Mouse (Mus musculus): ENCODE data around the gene Ern1.
A peak's percentile ranks its signal among the peaks of the same experiment; 100 is the strongest.

The Ern1 gene

GRCm38 (mm10) chr11:106490057-106490456, 2.4 kb upstream of the Ern1 start:
- no peak for TF ChIP-seq GATA4 (IDR thresholded peaks at IDR 0.05; ENCODE audit: insufficient replicate concordance, low read length)

GRCm38 (mm10) chr11:106489036-106489693, 1.5 kb upstream of the Ern1 start:
- no peak for TF ChIP-seq GATA4 (IDR thresholded peaks at IDR 0.05; ENCODE audit: insufficient replicate concordance, low read length)

- no peak for TF ChIP-seq GATA4 (IDR thresholded peaks at IDR 0.05; ENCODE audit: insufficient replicate concordance, low read length)
Observed at GRCm38 (mm10) chr11:106488126-106488561, 492 bp upstream of the Ern1 start.

- no peak for TF ChIP-seq GATA4 (IDR thresholded peaks at IDR 0.05; ENCODE audit: insufficient replicate concordance, low read length)
Observed at GRCm38 (mm10) chr11:106486866-106487732, 553 bp downstream of the Ern1 start.

GRCm38 (mm10) chr11:106486042-106486865, 1.4 kb downstream of the Ern1 start:
- TF ChIP-seq GATA4 (IDR thresholded peaks at IDR 0.05; ENCODE audit: insufficient replicate concordance, low read length): peak; percentile 81; the same call in 1 of the 2 replicates

GRCm38 (mm10) chr11:106485611-106486010, 2.0 kb downstream of the Ern1 start:
- no peak for TF ChIP-seq GATA4 (IDR thresholded peaks at IDR 0.05; ENCODE audit: insufficient replicate concordance, low read length)

- no peak for TF ChIP-seq GATA4 (IDR thresholded peaks at IDR 0.05; ENCODE audit: insufficient replicate concordance, low read length)
Observed at GRCm38 (mm10) chr11:106484875-106485274, 2.8 kb downstream of the Ern1 start.

GRCm38 (mm10) chr11:106482867-106483266, 4.8 kb downstream of the Ern1 start:
- TF ChIP-seq GATA4 (IDR thresholded peaks at IDR 0.05; ENCODE audit: insufficient replicate concordance, low read length): no peak

- TF ChIP-seq GATA4 (IDR thresholded peaks at IDR 0.05; ENCODE audit: insufficient replicate concordance, low read length): no peak
Observed at GRCm38 (mm10) chr11:106481651-106482050, 6.0 kb downstream of the Ern1 start.

- TF ChIP-seq GATA4 (IDR thresholded peaks at IDR 0.05; ENCODE audit: insufficient replicate concordance, low read length): no peak
Observed at GRCm38 (mm10) chr11:106480530-106480885, 7.1 kb downstream of the Ern1 start.

GRCm38 (mm10) chr11:106479619-106480529, 7.8 kb downstream of the Ern1 start:
- TF ChIP-seq GATA4 (IDR thresholded peaks at IDR 0.05; ENCODE audit: insufficient replicate concordance, low read length): no peak

GRCm38 (mm10) chr11:106478745-106479144, 8.9 kb downstream of the Ern1 start:
- no peak for TF ChIP-seq GATA4 (IDR thresholded peaks at IDR 0.05; ENCODE audit: insufficient replicate concordance, low read length)

- no peak for TF ChIP-seq GATA4 (IDR thresholded peaks at IDR 0.05; ENCODE audit: insufficient replicate concordance, low read length)
Observed at GRCm38 (mm10) chr11:106477505-106478160, 10.0 kb downstream of the Ern1 start.

GRCm38 (mm10) chr11:106475309-106475708, 12.3 kb downstream of the Ern1 start:
- no peak for TF ChIP-seq GATA4 (IDR thresholded peaks at IDR 0.05; ENCODE audit: insufficient replicate concordance, low read length)
